Mouse (Mus musculus): Measurements from ENCODE around the gene Ap1g2. TPM values are rescaled to one million over a fixed set of nuclear protein-coding genes. Genes with fewer than 3 reads are reported as not detected.

The Ap1g2 gene
- polyA plus RNA-seq, 1 experiment from 2014 or later: 21.0 TPM

DNA sequence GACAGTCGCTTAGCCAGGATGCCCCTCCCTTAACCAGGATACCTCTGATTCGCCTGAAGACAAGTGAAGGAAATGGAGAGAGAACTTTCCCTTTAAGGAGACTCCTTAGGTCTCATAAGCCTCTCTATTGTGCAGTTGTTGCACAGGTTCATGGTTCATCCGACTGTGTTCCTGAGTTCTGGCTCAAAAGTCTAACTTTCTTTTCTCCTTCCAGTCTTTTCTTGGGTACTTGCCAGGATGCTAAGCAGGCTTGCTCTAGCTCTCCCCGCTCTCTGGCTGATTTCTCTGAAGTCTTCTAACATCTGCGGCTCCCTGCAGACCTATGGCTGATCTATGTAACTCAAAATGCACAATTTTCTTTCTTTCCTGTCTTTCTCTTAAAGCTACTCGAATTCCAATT, 22.9 kb downstream of the Ap1g2 start:
- Histone ChIP-seq H3K27me3 (no peaks in the 10 kb centered on the region), H3K27ac (no peak overlapping the region), H3K36me3 (no peaks in the 10 kb centered on the region), H3K9ac (no peak overlapping the region), H3K9me3 (no peaks in the 10 kb centered on the region), H3K4me1 (peaks cover 17% of the 10 kb centered on the region), H3K4me3 (no peak overlapping the region), H3K4me2 (no peak overlapping the region)
- 63% methylated on average over 6 of the region's 6 CpGs for WGBS
- ATAC-seq (ENCODE audit: insufficient number of reproducible peaks, insufficient read depth, low FRiP score, low TSS enrichment, low read depth): no peak

DNA sequence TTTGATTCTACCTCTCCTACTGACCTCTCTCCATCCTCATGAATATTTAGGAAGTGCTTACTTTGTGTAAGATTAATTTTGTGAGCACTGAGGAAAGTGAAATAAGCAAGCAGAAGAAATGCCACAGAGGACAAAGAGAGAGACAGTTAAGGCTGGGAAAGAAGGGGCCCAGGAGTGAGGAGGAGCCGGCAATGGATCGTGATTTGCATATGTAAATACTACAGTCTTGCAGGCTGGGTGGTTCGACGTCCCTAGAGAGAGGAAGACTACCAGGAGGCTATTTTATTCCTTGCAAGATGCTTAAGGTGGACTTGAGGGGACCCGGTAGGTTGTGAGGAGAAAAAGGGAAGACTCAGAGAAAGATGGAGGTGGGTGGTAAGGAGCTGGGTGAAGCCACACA, 25.3 kb downstream of the Ap1g2 start:
- Histone ChIP-seq H3K27me3 (peaks cover 9% of the 10 kb centered on the region), H3K9me3 (no peaks in the 10 kb centered on the region), H3K4me3 (no peak overlapping the region), H3K27ac (no peak overlapping the region), H3K4me2 (no peak overlapping the region), H3K36me3 (no peaks in the 10 kb centered on the region), H3K4me1 (peaks cover 29% of the 10 kb centered on the region), H3K9ac (no peak overlapping the region)
- WGBS: 48% methylated on average over 5 of the region's 5 CpGs
- ATAC-seq (ENCODE audit: insufficient number of reproducible peaks, insufficient read depth, low FRiP score, low TSS enrichment, low read depth): no peak

DNA sequence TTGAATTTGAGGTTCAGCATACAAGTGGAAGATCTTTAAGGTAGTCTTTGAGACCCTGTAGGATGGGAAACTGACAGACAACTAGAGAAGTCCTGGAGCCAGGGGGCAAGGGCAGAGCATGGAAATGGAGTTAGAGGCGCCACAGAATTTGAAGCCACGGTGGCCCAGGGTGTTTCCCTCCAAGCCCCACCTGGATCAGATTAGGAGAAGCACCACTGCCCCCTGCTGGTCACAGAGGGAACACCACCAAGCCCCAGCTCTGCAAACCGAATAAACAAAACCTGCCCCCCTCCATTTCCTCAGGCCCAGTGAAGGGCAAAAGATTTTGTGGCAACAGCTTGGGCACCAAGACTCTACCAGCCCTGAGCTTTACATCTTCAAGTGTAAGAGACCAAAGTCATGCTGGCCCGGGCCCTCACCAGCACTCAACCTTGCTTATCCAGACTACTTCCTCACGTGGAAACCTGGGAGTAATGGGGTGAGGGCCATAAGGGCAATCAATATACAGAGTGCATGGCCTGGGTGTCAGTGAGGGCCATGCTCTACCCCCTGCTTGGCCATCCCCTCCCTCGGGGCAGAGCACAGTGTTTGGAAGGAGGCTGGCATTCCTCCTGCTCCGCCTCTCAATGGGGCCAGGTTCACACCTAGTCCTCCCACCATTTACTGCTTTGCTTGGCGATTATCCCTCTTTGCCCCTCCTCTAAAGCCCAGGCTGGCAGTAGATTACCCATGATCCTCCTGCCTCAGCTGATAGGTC, 27.0 kb downstream of the Ap1g2 start:
- peak; percentile 40; the same call in 1 of the 2 replicates for ATAC-seq (ENCODE audit: insufficient number of reproducible peaks, insufficient read depth, low FRiP score, low TSS enrichment, low read depth)
- Histone ChIP-seq H3K9me3 (no peaks in the 10 kb centered on the region), H3K4me3 (peak overlapping the region; percentile 9; the same call in 1 of the 2 replicates), H3K36me3 (0 out of 2 replicates have a peak, but pooled peaks cover 2% of the 10 kb centered on the region), H3K4me2 (peak overlapping the region; percentile 56), H3K27me3 (peaks cover 9% of the 10 kb centered on the region), H3K27ac (peak overlapping the region; percentile 41), H3K4me1 (peaks cover 25% of the 10 kb centered on the region), H3K9ac (peak overlapping the region; percentile 61; the same call in 1 of the 2 replicates)
- 18% methylated on average over 8 of the region's 8 CpGs for WGBS

DNA sequence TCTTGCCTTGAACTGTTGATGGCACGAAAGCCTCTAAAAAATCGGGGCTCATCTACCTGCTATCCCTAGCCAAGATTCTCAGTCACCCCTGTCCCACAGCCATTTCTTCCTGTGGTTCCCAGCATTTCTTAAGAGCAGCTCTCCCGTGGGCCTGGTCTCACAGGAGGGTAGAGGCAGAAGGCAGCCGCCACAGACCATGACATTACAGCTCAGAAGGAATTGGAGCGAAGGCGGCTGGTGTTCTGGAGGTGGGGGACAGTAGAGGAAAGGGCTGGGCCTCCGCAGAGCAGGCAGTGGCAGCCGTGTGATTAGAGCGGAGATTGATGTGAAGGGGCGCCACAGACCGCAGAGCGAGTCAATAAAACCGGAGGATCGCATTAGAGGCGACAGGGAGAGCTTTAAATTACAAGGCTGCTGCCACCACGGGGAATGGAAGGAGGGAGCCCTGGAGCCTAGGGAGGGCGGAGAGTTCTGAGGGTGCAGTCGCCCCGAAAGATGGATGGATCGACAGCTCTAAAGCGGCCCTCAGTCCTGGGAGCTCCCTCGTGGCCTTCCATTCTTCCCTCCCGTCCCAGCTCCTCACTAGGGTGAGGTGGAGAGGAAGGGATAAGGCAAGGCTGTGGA, 27.9 kb downstream of the Ap1g2 start:
- Histone ChIP-seq H3K9ac (peak overlapping the region; percentile 61), H3K4me3 (peak overlapping the region; percentile 9), H3K4me2 (peak overlapping the region; percentile 56), H3K9me3 (no peaks in the 10 kb centered on the region), H3K36me3 (peaks cover 10% of the 10 kb centered on the region), H3K27ac (peak overlapping the region; percentile 41), H3K27me3 (peaks cover 9% of the 10 kb centered on the region), H3K4me1 (peaks cover 25% of the 10 kb centered on the region)
- ATAC-seq (ENCODE audit: insufficient number of reproducible peaks, insufficient read depth, low FRiP score, low TSS enrichment, low read depth): peak; percentile 43
- WGBS: 4% methylated on average over 23 of the region's 23 CpGs

DNA sequence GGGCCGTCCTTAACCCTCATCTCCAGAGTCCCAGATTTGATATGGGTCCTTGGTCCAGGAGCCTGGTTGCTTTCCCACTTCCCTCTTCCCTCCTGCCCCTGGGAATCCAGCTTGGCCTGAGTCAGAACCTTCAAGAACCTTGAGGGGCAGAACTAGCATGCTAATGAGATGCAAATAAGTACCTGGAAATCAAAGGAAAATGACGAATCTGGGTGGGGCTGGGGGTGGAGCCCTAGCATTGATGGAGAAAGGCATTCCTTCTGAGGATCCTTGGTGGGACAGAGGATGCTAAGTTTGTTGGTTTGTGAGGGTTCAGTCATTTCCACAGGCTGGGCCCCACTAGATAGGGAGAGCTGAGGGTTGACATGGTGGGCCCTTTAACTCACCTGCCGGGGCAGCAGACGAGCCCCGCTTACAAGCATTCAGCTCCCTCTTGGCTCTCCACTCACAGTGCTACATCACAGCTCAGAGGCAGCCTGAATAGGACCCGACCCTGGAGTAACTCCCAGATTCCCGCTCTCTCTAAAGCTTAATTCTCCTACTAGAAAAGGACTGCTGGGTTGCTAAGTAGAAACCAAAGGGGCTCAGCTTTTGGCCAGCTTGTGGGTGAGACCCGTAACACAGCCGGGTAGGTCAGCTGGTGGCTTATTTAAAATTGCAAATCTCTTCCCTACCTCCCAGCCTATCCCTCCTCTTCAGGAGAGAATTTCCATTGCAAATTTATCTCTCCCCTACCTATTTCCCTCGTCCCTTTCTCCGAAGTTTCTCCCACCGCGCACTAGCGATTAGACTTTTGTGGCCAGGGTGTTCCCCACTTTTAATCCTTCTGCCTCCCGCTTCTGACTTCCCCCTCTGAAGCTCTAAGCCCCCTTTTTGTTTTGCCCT, 28.7 kb downstream of the Ap1g2 start:
- Histone ChIP-seq H3K27ac (no peak overlapping the region), H3K9me3 (no peaks in the 10 kb centered on the region), H3K4me1 (peaks cover 25% of the 10 kb centered on the region), H3K4me3 (peak overlapping the region; percentile 9), H3K27me3 (peaks cover 9% of the 10 kb centered on the region), H3K4me2 (peak overlapping the region; percentile 56), H3K9ac (peak overlapping the region; percentile 61), H3K36me3 (peaks cover 16% of the 10 kb centered on the region)
- WGBS: 23% methylated on average over 15 of the region's 15 CpGs
- ATAC-seq (ENCODE audit: insufficient number of reproducible peaks, insufficient read depth, low FRiP score, low TSS enrichment, low read depth): no peak

DNA sequence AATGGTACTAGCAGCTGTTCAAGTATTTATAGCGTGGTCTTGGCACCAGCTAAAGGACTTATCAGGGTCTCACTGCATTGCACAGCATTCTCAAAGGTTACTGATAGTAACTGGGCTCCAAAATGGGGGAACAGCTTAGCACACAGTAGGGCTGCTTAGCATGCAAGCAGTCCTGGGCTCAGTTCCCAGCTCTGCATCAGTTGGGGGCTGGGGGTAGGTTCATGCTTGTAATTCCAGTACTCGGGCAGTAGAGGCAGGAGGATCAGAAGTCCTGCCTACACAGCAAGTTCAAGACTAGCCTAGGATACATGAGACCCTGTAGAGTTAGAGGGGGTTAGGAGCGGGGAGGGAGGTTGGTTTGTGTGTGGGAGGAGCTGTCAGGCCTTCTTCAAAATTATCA, 29.4 kb downstream of the Ap1g2 start:
- H3K27ac ChIP-seq: no peak overlapping the region
- H3K9ac ChIP-seq: no peak overlapping the region
- no peak for ATAC-seq (ENCODE audit: insufficient number of reproducible peaks, insufficient read depth, low FRiP score, low TSS enrichment, low read depth)
- peaks cover 28% of the 10 kb centered on the region for H3K4me1 ChIP-seq
- peaks cover 16% of the 10 kb centered on the region for H3K36me3 ChIP-seq
- no peak overlapping the region for H3K4me2 ChIP-seq
- WGBS: 60% methylated on average over 3 of the region's 3 CpGs
- no peaks in the 10 kb centered on the region for H3K9me3 ChIP-seq
- H3K4me3 ChIP-seq: no peak overlapping the region
- H3K27me3 ChIP-seq: peaks cover 9% of the 10 kb centered on the region

DNA sequence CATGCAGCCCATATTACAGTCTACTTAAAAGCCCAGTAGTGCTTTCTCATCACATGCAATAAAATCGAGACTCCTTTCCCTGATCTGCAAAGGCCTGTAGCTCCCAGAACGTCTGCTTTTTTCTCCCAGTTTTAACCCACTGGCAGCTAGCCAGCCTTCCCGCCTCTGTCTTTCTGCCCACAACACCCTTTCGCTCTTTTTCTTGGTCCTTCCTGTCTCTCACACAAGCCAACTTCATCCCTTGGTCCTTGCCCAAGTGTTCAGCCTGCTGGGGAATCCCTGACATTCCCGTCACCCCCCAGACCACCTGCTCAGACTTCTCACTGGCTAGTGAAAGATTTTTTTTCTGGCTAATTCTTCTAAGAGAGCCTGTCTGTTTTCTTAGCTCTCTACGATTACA, 30.2 kb downstream of the Ap1g2 start:
- Histone ChIP-seq H3K27ac (no peak overlapping the region), H3K36me3 (peaks cover 20% of the 10 kb centered on the region), H3K27me3 (peaks cover 9% of the 10 kb centered on the region), H3K4me2 (no peak overlapping the region), H3K9ac (no peak overlapping the region), H3K9me3 (no peaks in the 10 kb centered on the region), H3K4me1 (peaks cover 33% of the 10 kb centered on the region), H3K4me3 (no peak overlapping the region)
- 44% methylated on average over 6 of the region's 6 CpGs for WGBS
- no peak for ATAC-seq (ENCODE audit: insufficient number of reproducible peaks, insufficient read depth, low FRiP score, low TSS enrichment, low read depth)

DNA sequence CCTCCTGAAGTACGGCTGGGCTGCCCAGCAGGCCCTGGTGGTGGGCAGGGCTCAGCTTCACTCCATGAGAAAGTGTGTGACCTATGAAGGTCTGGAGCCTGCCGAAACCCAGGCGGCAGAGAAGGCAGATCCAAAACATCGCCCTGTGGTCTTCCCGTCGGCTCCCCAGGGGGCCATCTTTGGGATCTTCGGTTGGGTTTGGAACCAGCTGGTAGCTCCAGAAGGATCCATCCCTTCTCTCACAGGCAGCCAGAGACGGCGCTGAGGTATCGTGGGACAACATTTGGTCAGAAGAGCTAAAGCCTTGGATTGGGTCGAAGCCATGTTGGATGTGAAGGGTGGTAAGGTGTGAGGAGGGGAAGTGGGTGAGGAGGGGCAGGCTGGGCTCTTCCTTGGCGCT, 32.0 kb downstream of the Ap1g2 start:
- H3K9me3 ChIP-seq: no peaks in the 10 kb centered on the region
- H3K27ac ChIP-seq: no peak overlapping the region
- peaks cover 28% of the 10 kb centered on the region for H3K4me1 ChIP-seq
- peaks cover 9% of the 10 kb centered on the region for H3K27me3 ChIP-seq
- 95% methylated on average over 12 of the region's 12 CpGs for WGBS
- H3K4me3 ChIP-seq: no peak overlapping the region
- H3K4me2 ChIP-seq: no peak overlapping the region
- H3K9ac ChIP-seq: no peak overlapping the region
- ATAC-seq (ENCODE audit: insufficient number of reproducible peaks, insufficient read depth, low FRiP score, low TSS enrichment, low read depth): no peak
- peaks cover 22% of the 10 kb centered on the region for H3K36me3 ChIP-seq

DNA sequence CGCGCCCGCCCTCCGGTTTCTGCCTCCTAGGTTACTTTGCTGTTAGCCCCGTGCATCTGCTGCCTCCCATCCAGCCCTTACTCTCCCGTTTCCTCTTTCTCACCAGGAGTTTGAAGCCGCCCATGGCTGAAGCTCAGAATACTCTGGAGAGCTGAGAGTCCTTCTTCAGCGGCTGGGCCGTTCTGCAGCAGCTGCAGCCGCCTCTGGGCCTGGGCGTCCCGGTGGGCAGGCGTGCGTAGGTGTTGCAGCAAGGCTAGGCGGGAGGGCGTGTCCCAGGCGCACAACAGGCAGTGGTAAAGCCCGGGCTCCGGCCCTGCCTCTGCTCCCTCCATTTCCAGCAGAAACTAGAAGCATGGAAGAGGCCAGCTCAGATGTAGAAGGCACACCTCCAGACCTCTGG, 34.6 kb downstream of the Ap1g2 start:
- Histone ChIP-seq H3K4me2 (peak overlapping the region; percentile 44), H3K9ac (peak overlapping the region; percentile 59), H3K27ac (peak overlapping the region; percentile 71), H3K4me3 (peak overlapping the region; percentile 22), H3K36me3 (peaks cover 39% of the 10 kb centered on the region), H3K9me3 (no peaks in the 10 kb centered on the region), H3K4me1 (peaks cover 8% of the 10 kb centered on the region), H3K27me3 (no peaks in the 10 kb centered on the region)
- no peak for ATAC-seq (ENCODE audit: insufficient number of reproducible peaks, insufficient read depth, low FRiP score, low TSS enrichment, low read depth)
- 28% methylated on average over 19 of the region's 19 CpGs for WGBS

DNA sequence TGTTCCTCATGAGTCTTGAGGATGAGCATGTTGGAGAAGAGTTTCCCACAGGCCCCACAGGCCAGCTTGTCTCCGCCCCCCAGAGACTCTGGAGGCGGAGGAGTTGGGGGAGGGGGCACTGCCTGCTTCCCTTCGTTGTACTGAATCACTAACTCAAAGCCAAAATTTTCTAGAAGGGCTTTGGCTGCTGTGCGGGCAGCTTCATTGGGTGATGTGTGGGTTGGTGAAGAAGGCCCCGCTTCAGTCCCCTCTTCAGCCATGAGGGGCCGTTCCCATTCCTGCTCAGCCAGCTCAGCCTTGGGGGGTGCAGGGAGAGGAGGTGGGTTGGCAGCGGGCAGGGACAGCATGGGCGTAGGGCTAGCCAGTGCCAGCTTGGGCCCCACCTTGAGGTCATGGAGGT, 40.4 kb downstream of the Ap1g2 start:
- no peak for ATAC-seq (ENCODE audit: insufficient number of reproducible peaks, insufficient read depth, low FRiP score, low TSS enrichment, low read depth)
- Histone ChIP-seq H3K36me3 (peaks cover 45% of the 10 kb centered on the region), H3K4me1 (peaks cover 19% of the 10 kb centered on the region), H3K27ac (no peak overlapping the region), H3K4me3 (no peak overlapping the region), H3K9me3 (no peaks in the 10 kb centered on the region), H3K9ac (no peak overlapping the region), H3K27me3 (no peaks in the 10 kb centered on the region; the same call in 1 of the 2 replicates), H3K4me2 (no peak overlapping the region)
- WGBS: 94% methylated on average over 8 of the region's 8 CpGs

DNA sequence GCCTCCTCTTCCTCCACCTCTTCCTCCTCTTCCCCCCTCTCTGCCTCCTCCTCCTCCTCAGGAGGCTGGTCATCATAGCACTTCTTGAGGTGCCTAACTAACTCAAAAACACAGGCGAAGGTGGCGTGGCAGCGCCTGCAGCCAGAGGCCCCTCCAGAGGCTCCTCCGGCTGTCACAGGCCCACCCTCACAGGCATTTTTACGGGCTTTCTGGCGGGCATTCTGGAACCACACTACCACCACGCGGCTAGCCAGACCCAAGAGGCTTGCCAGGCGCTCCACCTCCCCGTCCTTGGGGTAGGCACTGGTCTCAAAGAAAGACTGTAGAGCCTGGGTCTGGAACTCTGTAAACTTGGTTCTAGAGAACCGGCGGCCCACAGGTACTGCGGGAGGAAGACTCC, 41.0 kb downstream of the Ap1g2 start:
- H3K9ac ChIP-seq: no peak overlapping the region
- no peak for ATAC-seq (ENCODE audit: insufficient number of reproducible peaks, insufficient read depth, low FRiP score, low TSS enrichment, low read depth)
- H3K27me3 ChIP-seq: no peaks in the 10 kb centered on the region; the same call in 1 of the 2 replicates
- H3K36me3 ChIP-seq: peaks cover 45% of the 10 kb centered on the region
- 90% methylated on average over 13 of the region's 13 CpGs for WGBS
- no peak overlapping the region for H3K27ac ChIP-seq
- H3K4me3 ChIP-seq: no peak overlapping the region
- H3K9me3 ChIP-seq: no peaks in the 10 kb centered on the region
- peaks cover 25% of the 10 kb centered on the region for H3K4me1 ChIP-seq
- no peak overlapping the region for H3K4me2 ChIP-seq
